Mouse (Mus musculus) erythroblast, embryonic 14.5 days (primary cell): ENCODE data around the gene Slc51b. TPM values are rescaled to one million over a fixed set of nuclear protein-coding genes. Genes with fewer than 3 reads are reported as not detected.

Experiments
- H3K27me3 ChIP-seq: 2 replicates; pipeline ENCODE4 v1.6.1; 2012; ENCODE audit warnings: inconsistent platforms; ENCODE audit not compliant: control insufficient read depth
- H3K36me3 ChIP-seq: 2 replicates; pipeline ENCODE4 v1.6.1; 2012; ENCODE audit warnings: mild to moderate bottlenecking, inconsistent platforms; ENCODE audit not compliant: control insufficient read depth
- H3K4me1 ChIP-seq: 2 replicates; pipeline ENCODE4 v1.6.1; 2012; ENCODE audit warnings: inconsistent platforms; ENCODE audit not compliant: control insufficient read depth
- H3K4me3 ChIP-seq: replicated peaks from 2 replicates; pipeline ENCODE3; 2012; ENCODE audit warnings: moderate library complexity, mild to moderate bottlenecking, inconsistent platforms
- H3K9me3 ChIP-seq: 2 replicates; pipeline ENCODE4 v1.6.1; 2012; ENCODE audit warnings: low read length, inconsistent platforms, mixed read lengths; ENCODE audit not compliant: control insufficient read depth
- GATA1 ChIP-seq: IDR thresholded peaks from 2 replicates; pipeline ENCODE4 v1.6.1; 2012; ENCODE audit warnings: low read length, inconsistent platforms, mixed read lengths
- TAL1 ChIP-seq: IDR thresholded peaks from 3 replicates; pipeline ENCODE4 v1.6.1; 2012; ENCODE audit warnings: low read length, inconsistent platforms, mixed read lengths
- polyA plus RNA-seq: library from polyadenylated mRNA; stranded (reverse); fragments of >175 nt; gene quantifications from 2 replicates; pipeline ENCODE4 v1.2.3, GENCODE M21; 2012

Slc51b gene
- polyA plus RNA-seq, 1 experiment = not detected

DNA sequence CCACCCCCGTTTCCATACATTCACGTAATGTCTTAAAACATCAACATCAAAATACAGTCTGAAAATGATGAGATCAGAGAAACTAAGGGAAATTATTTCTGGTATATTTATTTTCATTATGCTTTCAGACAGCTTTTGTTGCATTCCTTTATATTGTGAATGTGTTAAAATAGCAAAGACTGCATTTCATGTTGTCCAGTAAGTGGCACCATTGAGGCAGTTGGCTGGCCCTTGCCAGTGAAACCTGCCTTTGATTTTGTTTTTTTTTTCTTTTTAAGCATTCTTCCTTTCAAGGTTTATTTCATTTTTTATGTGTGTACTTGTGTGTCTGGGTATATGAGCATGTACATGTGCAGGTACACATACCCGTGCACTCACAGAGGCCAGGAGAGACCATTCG, 21.9 kb upstream of the Slc51b start:
- peaks cover 56% of the 10 kb centered on the region for H3K36me3 ChIP-seq

DNA sequence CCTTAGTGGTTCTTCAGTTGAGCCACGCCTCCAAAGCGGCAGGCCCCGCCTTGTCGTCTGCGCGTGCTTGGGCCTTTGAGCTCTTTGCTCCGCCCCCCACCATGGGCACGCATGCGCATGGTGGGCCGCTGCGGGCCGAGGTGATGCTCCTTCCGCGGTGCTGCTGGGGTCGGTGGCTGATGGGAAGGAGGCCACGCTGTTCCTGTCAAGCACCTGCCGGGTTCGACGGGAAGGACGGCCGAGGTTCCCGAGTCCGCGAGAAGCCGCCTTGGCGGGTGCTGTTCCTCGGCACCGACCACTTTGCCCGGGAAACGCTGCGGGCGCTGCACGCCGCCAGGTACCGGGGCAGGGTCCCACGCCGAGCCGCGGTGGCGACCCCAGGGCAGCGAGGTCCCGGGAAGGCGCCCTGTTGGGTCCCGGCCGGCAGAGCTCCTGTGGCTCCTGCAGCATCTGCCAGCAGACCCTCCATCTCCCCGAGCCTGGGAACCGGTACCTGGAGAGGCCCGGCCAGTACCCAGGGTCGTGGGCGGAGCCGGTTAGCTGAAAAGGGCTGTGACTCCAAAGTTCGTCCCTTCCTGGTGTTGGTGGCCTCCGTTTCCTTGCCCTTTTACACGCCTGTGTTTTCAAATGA, 13.0 kb upstream of the Slc51b start, which contains the start of gene Mtfmt:
Gene Mtfmt (plus strand): TSS at position 112 of the 631 bp plus-strand sequence.
- Histone ChIP-seq H3K27me3 (peaks cover 4% of the 10 kb centered on the region), H3K9me3 (no peaks in the 10 kb centered on the region; the same call in 1 of the 2 replicates), H3K4me1 (peaks cover 24% of the 10 kb centered on the region), H3K36me3 (peaks cover 12% of the 10 kb centered on the region), H3K4me3 (peak within 1 kb of the TSS; percentile 78)
- no peak for TF ChIP-seq GATA1
- no peak for TF ChIP-seq TAL1

More for the DNA sequence above, 21.9 kb upstream of the Slc51b start:
- TF ChIP-seq TAL1 = no peak
- H3K4me3 ChIP-seq = no peak overlapping the region
- H3K9me3 ChIP-seq = no peaks in the 10 kb centered on the region
- H3K27me3 ChIP-seq = no peaks in the 10 kb centered on the region
- no peaks in the 10 kb centered on the region for H3K4me1 ChIP-seq

DNA sequence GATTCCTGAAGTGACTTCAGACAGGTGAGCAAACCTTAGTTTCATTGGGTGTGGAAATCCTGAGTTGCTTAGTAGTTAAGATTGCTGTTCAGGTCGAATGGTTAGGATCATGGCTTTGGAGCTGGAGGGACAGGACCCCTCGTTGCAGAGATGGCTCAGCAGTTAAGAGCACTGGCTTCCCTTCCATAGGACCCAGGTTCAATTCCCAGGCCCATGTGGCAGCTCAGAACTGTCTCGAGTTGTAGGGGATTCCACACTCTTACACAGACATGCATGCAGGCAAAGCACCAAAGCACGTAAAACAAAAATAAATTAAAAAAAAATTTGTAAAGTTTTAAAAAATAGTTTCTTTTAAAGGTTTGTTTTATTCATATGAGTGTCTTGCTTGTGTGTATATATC, 12.5 kb upstream of the Slc51b start:
- Histone ChIP-seq H3K27me3 (peaks cover 4% of the 10 kb centered on the region), H3K4me1 (peaks cover 24% of the 10 kb centered on the region), H3K9me3 (no peaks in the 10 kb centered on the region; the same call in 1 of the 2 replicates), H3K36me3 (peaks cover 6% of the 10 kb centered on the region), H3K4me3 (peak overlapping the region; percentile 78)
- TF ChIP-seq TAL1 = no peak
- no peak for TF ChIP-seq GATA1

DNA sequence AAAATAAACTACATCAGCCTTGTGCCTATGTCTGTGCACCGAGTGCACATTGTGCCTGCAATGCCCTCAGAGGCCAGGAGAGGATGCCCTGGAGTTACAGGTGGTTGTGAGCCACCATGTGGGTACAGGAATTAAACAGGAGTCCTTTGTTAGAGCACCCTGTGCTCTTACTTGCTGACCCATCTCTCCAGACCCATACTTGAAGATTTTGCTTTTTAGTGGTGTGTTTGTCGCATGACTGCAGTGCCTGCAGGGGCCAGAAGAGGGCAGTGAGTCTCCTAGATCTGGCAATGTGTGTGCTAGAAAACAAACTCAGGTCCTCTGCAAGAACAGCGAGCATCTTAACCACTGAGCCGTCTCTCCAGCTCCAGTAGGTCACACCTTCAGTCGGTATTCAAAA, 11.4 kb upstream of the Slc51b start:
- no peak for TF ChIP-seq GATA1
- no peak for TF ChIP-seq TAL1
- Histone ChIP-seq H3K36me3 (peaks cover 2% of the 10 kb centered on the region), H3K27me3 (peaks cover 4% of the 10 kb centered on the region), H3K4me1 (peaks cover 24% of the 10 kb centered on the region), H3K9me3 (no peaks in the 10 kb centered on the region; the same call in 1 of the 2 replicates), H3K4me3 (no peak overlapping the region)

DNA sequence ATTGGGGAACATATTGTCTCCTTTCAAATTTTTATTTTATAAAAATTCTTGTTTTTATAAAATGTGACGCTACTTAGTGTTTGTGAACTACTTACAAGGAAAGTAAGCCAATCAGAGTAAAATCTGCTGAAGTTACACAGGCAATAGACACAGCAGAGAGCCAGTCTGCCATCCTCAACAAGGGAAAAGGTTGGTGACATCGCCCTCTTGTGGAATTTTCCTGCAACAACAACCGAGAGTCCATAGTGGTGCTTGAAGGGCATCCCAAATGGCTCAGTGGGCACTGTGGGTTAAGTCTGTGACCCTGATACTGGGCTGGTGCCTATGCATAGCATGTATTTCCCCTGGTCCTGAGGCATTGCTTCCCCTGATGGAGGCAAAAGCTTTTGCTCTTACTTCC, 9.5 kb upstream of the Slc51b start:
- no peak overlapping the region for H3K4me3 ChIP-seq
- H3K27me3 ChIP-seq = peaks cover 4% of the 10 kb centered on the region
- TF ChIP-seq GATA1 = no peak
- no peak for TF ChIP-seq TAL1
- no peaks in the 10 kb centered on the region; the same call in 1 of the 2 replicates for H3K9me3 ChIP-seq
- peaks cover 21% of the 10 kb centered on the region for H3K4me1 ChIP-seq
- no peaks in the 10 kb centered on the region for H3K36me3 ChIP-seq

DNA sequence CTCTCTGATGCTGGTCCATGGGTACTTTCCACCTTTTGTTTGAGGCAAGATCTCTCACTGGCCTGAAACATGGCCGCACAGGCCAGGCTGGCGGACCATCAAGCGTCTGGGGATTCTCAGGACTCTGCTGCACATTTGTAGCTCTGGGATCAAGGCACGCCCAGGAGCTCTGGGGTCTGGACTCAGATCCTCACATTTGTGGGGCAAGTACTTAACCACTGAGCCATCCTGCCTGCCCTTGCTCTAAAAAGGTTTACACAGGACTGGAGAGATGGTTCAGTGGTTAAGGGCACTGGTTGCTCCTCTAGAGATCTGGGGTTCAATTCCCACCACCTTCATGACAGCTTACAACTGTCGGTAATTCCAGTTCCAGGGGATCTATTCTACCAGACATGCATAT, 8.2 kb upstream of the Slc51b start:
- Histone ChIP-seq H3K9me3 (no peaks in the 10 kb centered on the region; the same call in 1 of the 2 replicates), H3K27me3 (peaks cover 4% of the 10 kb centered on the region), H3K4me3 (no peak overlapping the region), H3K36me3 (no peaks in the 10 kb centered on the region), H3K4me1 (peaks cover 13% of the 10 kb centered on the region)
- TF ChIP-seq GATA1 = no peak

DNA sequence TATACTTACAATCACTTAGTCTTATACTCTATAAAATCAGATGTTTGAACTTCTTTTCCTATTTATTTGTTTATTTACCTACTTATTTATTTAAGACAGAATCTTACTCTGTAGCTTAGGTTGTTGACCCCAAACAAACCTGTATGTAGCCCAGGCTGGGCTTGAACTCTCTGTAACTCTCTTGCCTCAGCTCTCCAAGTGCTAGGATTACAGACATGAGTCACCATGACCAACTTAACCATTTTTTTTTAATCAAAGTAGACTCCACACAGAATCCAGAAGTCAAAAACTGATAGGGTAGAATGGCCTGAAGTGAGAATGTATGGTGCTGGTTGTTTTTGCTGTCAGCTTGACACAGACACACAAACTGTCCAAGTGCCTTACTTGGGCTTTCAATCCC, 7.6 kb upstream of the Slc51b start:
- Histone ChIP-seq H3K4me1 (peaks cover 10% of the 10 kb centered on the region), H3K9me3 (no peaks in the 10 kb centered on the region; the same call in 1 of the 2 replicates), H3K36me3 (no peaks in the 10 kb centered on the region), H3K27me3 (peaks cover 4% of the 10 kb centered on the region), H3K4me3 (no peak overlapping the region)
- TF ChIP-seq TAL1 (no peak), GATA1 (no peak)

DNA sequence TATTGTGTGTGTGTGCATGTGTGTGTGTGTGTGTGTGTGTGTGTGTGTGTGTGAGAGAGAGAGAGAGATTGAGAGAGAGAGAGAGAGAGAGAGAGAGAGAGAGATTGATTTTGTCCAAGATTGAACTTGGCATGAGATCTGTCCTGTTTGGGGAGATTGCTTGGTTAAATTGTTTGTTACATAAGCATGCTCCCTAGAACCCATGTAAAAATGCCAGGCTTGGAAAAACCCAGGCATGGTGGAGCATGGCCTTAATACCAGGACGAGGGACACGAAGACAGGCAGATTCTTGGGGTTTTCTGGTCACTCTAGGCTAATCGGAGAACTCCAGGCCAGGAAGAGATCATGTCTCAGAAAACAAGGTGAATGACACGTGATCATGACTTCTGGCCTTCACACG, 5.2 kb upstream of the Slc51b start:
- Histone ChIP-seq H3K9me3 (no peaks in the 10 kb centered on the region), H3K27me3 (peaks cover 2% of the 10 kb centered on the region; the same call in 1 of the 2 replicates), H3K4me3 (no peak overlapping the region), H3K36me3 (no peaks in the 10 kb centered on the region), H3K4me1 (no peaks in the 10 kb centered on the region)
- TF ChIP-seq GATA1 = no peak
- TF ChIP-seq TAL1 = no peak

DNA sequence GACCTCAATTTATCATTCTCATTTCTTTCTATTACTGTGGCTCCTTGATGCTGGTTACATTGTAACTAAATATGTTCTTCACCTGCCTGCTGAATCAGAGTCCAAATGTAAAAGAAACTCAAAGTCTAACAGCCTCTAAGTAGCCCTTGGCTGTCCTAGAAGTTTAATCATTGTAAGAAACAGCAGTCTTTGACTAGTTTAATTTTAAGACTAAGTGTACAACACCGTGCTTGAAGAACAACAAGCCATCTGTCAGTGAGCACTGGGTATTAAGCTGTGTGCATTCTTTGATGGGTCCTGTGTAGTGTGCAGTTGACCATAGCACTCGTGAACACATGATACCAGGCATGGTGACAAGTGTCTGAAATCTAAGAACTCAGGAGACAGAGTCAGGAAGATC, 4.8 kb upstream of the Slc51b start:
- no peak for TF ChIP-seq GATA1
- no peaks in the 10 kb centered on the region for H3K9me3 ChIP-seq
- H3K4me3 ChIP-seq = no peak overlapping the region
- no peaks in the 10 kb centered on the region for H3K4me1 ChIP-seq
- H3K36me3 ChIP-seq = no peaks in the 10 kb centered on the region
- H3K27me3 ChIP-seq = no peaks in the 10 kb centered on the region

DNA sequence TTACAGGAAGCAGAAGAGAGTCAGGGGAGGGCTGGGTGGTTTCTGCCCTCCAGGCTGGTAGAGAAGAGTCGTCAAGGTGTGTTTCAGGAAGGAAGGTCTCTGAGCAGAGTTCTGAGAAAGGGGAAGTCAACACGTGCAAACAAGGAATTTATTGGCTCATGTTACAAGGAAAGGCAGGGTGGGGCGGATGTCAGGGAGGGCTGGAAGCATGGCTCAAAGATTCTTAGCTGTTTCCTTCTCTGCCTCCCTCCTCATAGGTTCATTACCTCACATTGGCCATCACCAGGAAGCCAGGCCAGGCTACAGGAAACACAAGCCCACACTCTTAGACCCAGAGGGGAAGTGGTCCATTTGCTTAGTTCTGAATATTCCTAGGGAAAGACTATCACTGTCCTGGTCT, 1.6 kb upstream of the Slc51b start:
- Histone ChIP-seq H3K27me3 (no peaks in the 10 kb centered on the region), H3K4me3 (no peak overlapping the region), H3K9me3 (no peaks in the 10 kb centered on the region), H3K36me3 (no peaks in the 10 kb centered on the region), H3K4me1 (no peaks in the 10 kb centered on the region)
- no peak for TF ChIP-seq GATA1
- TF ChIP-seq TAL1 = no peak
